Mouse (Mus musculus): ENCODE measurements around the gene Sez6l.
A peak's percentile ranks its signal among the peaks of the same experiment; 100 is the strongest.

Sez6l gene

GRCm38 (mm10) chr5:112496753-112497369, 80.1 kb downstream of the Sez6l start:
- DNase-seq, result peak; percentile 73

- no peak for DNase-seq
Measured at GRCm38 (mm10) chr5:112493492-112493891, 83.5 kb downstream of the Sez6l start.

GRCm38 (mm10) chr5:112491489-112491888, 85.5 kb downstream of the Sez6l start:
- no peak for DNase-seq

DNA sequence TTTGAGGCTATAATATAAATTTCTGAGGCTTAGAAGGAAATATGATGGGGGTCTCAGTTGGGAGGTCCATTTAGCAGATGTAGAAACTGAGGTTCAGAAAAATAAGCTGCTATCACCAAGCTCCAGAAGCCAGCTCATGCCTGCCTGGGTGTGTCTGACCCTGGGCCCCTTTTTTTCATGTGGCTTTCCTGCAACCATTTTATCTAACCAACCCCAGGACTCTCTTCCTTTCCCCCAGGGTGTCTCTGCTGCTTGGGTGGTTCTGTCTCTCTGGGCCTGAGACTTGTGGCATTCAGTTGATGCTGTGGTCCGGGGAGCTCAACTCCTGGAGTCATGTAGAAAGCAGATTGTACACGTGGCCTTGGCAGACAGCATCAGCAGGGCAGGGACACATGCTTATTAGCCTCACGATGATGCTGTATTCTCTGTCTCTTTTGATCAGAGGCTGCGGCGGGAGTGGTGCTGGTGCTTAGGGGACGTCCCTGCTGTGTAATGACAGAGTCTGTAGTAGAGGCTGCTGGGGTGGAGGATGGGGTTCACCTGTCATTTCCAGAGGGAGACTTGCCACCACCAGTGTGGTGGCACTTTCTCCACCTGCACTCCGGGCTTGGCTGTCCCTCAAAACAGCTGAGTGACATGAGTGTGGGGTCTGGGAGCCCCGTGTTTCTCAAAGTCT, 88.7 kb downstream of the Sez6l start:
- DNase-seq, result no peak

DNA sequence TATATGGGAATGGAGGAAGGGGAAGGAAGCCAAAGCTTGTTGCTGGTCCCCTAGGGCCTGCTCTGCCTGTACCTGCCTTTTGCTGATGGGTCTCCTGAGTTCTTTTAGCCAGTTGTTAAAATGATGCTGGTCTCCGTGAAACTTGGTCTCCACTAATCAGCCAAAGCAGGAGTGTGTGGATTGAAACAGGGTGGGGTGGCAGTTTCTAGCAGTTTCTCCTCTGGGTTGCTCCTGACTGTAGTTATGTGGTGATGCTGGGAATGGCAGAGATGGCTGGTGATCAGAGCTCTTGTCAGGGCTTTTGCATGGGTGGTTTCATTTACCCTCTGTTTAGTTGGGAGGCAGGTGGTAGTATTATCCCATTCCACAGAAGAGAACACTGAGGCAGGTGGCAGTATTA, 89.5 kb downstream of the Sez6l start:
- no peak for DNase-seq

DNA sequence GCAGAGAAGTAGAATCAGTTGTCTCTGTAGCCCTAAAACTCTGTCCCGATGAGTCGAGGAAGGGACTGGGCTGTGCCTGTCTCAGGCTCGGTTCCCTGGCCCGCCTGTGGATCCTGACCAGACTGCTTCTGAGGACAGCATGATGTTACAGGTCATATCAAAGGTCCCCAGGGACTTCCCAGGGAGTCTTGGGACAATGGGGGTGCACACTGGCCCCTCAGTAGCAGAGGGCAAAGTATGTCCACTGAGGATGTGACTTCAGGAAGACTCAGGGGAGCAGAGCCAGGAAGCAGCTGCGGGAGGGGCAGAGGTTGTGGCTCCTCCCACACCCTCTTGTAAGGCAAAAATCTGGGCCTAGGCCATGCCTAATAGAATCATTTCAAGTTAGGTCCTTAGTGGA, 90.6 kb downstream of the Sez6l start:
- no peak for DNase-seq

GRCm38 (mm10) chr5:112484924-112485715, 91.9 kb downstream of the Sez6l start:
- DNase-seq, result peak; percentile 92

DNA sequence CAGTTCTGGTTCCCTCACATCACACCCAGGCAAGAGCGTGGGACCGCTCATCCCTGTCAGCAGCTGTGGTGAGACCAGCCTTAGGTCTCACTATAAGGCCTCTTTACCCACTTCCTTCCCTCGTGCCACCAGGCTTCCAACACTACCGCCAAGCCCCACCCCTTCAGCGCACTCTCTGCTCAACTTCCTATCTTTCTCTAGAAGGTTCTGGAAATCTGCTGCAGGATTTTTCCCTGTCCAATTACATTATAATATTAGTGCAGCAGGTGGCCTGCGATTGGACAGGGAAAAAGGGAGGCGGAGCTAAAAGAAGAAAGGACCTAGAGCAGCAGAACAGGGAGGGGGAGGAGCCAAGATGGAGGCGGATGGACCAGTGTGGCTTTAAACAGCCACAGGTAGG, 94.0 kb downstream of the Sez6l start:
- peak; percentile 49 for DNase-seq

- peak; percentile 57 for DNase-seq
Measured at GRCm38 (mm10) chr5:112482551-112482950, 94.4 kb downstream of the Sez6l start.

DNA sequence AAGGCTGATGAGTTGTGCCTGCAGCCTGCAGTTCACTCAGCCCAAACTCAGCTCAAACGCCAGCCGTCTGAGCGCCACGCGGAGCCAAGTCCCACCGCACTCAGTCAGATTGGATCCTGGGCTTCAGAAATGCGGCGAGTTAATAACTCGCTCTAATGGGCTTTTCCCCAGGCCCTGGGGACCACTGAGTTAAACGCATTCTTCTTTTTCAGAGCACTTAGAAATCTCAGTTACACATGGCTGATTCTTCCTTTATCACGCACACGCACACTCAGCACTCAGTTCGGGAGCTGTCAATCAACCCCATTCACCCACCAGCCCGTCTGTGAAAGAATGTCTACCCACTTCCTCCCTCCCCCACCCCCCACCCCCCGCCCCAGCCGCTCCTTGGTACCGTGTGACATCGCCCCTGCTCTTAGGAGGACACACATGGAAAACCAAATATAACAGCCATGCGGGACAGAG, 95.0 kb downstream of the Sez6l start:
- DNase-seq, result no peak

GRCm38 (mm10) chr5:112473453-112473852, 103.5 kb downstream of the Sez6l start:
- no peak for DNase-seq

DNA sequence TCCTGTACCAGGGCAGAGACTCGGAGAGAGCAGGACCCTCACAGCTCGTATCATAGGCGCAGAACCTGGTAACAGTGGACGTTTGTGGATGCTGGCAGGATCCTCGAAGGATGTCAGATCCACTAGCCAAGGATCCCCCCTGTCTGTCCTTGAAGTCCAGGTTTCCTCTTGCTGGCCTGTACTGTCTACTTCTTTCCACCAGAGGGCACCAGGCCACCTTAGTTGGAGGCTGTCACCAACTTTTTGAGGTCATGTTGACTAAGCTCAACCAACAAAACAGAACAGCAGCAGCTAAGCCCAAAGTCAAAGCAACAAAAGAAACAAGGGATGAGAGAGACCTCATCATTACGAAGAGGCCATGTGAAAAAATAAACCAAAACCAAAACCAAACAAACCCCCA, 106.8 kb downstream of the Sez6l start:
- DNase-seq, result peak; percentile 86

DNA sequence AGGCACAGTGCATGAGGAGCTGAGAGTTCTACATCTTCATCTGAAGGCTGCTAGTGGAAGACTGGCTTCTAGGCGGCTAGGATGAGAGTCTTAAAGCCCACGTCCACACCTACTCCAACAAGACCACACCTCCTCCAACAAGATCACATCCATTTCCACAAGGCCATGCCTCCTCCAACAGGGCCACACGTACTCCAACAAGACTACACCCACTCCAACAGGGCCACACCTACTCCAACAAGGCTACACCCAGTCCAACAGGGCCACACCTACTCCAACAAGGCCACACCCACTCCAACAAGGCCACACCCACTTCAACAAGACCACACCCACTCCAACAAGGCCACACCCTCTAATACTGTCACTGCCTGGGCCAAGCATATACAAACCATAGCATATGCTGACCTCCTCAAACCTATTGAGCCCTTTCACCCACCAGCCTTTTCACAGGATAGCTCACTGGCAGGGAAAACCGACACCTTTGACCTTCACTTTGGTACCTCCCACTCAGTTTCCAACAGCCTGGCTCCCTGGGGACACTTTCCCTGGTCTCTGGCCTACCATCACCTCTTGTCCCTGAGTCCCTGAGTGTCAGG, 107.9 kb downstream of the Sez6l start:
- DNase-seq, result no peak

- DNase-seq, result no peak
Measured at GRCm38 (mm10) chr5:112466331-112466730, 110.7 kb downstream of the Sez6l start.

- DNase-seq, result peak; percentile 85
Measured at GRCm38 (mm10) chr5:112459903-112460302, 117.1 kb downstream of the Sez6l start.

DNA sequence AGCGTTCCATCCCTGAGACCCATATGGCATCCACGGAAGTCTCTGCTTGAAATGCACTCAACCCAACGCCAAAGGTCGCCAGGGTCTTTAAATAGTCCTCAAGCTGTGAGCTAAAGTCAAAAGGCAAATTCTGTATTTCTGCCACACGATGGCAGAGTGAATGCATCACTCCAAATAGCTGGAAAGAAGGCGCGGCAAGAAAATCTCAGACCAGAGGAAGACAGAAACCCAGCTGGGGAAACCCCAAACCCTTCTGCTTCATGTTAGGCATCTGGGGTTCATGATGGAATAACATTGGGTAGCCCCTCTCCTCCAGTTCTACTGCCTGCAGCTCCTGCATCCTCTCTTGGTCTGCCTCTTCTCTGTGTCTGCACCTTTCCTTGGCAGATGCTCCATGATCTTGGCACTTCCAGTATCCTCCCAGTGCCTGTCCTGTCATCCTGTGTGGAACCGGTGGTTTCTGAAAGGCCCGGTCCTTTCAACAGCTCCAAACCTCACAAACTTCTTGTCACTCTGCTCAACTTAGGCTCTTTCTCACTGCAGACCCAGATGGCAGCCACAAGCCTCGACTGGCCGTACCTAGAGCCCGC, 121.9 kb downstream of the Sez6l start:
- DNase-seq, result peak; percentile 55

GRCm38 (mm10) chr5:112453088-112453487, 123.9 kb downstream of the Sez6l start:
- DNase-seq, result no peak

DNA sequence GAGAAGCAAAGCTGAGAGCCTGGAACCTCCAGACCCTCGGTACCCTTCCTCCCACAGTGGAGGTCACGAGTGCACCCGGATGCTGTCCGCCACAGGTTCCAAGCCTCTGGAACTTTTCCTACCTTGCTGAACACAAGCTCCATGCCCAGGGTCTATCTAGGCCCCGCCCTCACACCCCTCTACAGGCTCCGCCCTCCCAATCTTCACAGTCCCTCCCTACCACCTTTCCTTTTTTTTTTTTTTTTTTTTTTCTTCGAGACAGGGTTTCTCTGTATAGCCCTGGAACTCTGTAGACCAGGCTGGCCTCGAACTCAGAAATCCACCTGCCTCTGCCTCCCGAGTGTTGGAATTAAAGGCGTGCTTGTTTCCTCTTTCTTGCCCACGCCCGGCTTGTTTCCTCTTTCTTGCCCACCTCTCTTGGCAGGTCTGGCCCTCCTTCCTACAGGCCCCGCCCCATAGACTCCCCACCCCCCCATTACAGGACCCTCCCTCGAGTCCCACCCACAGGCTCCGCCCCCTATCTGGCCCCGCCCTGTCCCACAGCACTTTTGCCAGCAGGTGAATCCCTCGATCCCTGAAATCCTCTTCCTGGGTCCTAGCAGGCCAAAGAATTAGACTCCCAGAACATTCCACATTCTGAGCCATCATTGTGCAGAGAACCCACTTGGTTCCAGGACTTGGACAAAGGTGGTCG, 128.1 kb downstream of the Sez6l start, which contains the start of gene Gm6588:
Gene Gm6588 (plus strand): TSS at position 680 of the 694 bp plus-strand sequence.
- no peak for DNase-seq

DNA sequence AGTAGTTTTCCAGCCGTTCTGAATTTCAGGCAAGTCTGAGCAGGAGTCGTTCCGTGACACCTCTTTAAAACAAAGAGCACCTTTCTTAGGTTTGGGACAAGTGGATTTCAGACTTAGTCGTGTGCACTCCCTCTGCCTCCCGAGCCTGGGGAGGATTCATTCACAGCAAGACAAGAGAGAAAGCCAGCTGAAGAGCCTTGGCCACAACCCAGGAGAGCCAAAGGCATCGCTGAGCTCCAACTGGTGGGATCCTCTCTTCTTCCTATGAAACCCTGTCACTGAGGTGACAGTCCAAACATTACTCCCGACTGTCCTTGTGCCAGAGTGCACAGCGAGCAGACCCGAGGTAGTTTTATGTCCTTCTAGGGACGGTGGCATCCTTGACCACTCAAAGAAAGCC, 138.4 kb downstream of the Sez6l start:
- DNase-seq, result no peak

GRCm38 (mm10) chr5:112433004-112433403, 144.0 kb downstream of the Sez6l start:
- peak; percentile 90 for DNase-seq

DNA sequence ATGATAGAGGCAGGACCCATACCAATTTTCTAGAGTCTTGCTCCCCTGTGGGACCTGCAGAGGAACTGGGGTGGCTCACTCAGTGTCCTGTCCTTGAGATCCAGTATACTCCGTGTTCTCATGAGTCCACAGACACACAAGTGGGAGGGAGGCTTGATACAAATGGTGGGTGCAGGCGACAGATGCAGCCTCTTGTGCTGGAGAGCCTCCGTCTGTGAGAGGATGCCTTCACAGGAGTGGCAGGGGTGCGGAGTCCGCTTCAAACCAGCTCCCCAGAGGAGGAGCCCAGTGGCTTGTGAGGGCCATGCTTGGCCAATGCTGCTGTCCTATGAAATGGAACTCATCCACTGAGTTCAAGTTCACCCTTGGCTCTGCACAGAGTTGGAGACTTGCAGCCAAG, 145.0 kb downstream of the Sez6l start:
- DNase-seq, result no peak

DNA sequence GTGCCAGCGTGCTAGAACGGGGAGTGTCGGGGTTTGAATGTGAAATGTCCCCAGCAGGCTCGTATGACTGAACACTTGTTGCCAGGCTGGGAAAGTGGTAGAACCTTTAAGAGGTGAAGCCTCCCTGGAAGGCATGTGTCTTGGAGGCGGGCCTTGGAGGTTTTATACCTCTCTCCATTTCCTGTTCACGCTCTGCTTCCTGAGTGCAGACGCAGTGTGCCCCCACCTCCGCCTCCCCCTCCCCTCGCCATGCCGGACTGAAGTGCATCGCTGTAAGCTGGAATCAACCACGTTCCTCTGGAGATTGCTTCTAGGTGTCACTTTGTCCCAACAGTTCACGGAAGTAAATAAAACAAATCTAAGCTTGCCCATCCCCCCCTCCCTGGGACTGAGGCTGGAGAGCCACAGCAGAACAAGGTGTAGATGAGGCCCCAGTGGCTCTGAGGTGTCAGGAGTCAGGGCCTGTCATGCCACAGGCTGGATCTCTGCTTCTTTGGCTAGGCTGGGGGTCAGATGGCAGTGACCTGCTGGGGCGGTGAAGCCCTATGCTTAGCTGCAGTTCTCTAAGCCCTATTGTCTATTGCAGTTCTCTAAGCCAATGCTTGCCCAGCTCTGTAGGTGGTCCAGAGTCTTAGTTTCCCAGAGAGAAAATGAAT, 145.7 kb downstream of the Sez6l start:
- no peak for DNase-seq
